In genomic region chr16:76355267-76355666, GRCm38 (mm10) we compare ENCODE assay signal across 20 mouse cellular contexts. TPM values are rescaled to one million over a fixed set of nuclear protein-coding genes. Genes with fewer than 3 reads are reported as not detected.
DNase-seq lines count a peak whose midpoint lies in the region; ATAC-seq lines count a peak whose summit lies in the region.
"Had no signal": no experiment of that assay in that cellular context is flagged by ENCODE, and none has a peak within 500 bp of the region (broad histone marks: within the 10 kb centered on the region; RNA-seq: fewer than 3 reads in every experiment).

No protein-coding gene starts in this region.

- H3K36me3 ChIP-seq in liver, embryonic 16.5 days (ENCODE audit: control insufficient read depth, insufficient read depth): peaks cover 8% of the 10 kb centered on the region; the same call in 1 of the 2 replicates
- no peaks in the 10 kb centered on the region for H3K36me3 ChIP-seq in midbrain, embryonic 15.5 days (replicated peaks)
- H3K36me3 ChIP-seq: midbrain, embryonic 12.5 days had no signal

- no peak overlapping the region; the same call in 1 of the 2 replicates for H3K4me3 ChIP-seq in liver, embryonic 16.5 days (ENCODE audit: low read depth, low read length)
- H3K4me3 ChIP-seq in midbrain, embryonic 15.5 days: no peak overlapping the region
- H3K4me3 ChIP-seq: forebrain, embryonic 13.5 days; heart, embryonic 10.5 days; midbrain, embryonic 12.5 days had no signal

- H3K27ac ChIP-seq in liver, embryonic 16.5 days (ENCODE audit: low read length): no peak overlapping the region
- H3K27ac ChIP-seq in midbrain, embryonic 15.5 days: no peak overlapping the region
- H3K27ac ChIP-seq: forebrain, embryonic 13.5 days; heart, embryonic 10.5 days; midbrain, embryonic 12.5 days had no signal

- 68% methylated on average over 5 of the region's 5 CpGs for WGBS in liver, embryonic 16.5 days (ENCODE audit: insufficient replicate concordance)
- WGBS in midbrain, embryonic 15.5 days: 88% methylated on average over 5 of the region's 5 CpGs

- H3K9me3 ChIP-seq in liver, embryonic 16.5 days (replicated peaks; ENCODE audit: control insufficient read depth, low read length): no peaks in the 10 kb centered on the region
- no peaks in the 10 kb centered on the region for H3K9me3 ChIP-seq in midbrain, embryonic 15.5 days
- H3K9me3 ChIP-seq: forebrain, embryonic 13.5 days; heart, embryonic 10.5 days; midbrain, embryonic 12.5 days had no signal

- H3K9ac ChIP-seq in liver, embryonic 16.5 days (ENCODE audit: low read depth, low read length): no peak overlapping the region
- H3K9ac ChIP-seq in midbrain, embryonic 15.5 days: no peak overlapping the region
- H3K9ac ChIP-seq: forebrain, embryonic 13.5 days; midbrain, embryonic 12.5 days had no signal

- peak overlapping the region; percentile 39 for H3K4me2 ChIP-seq in liver, embryonic 16.5 days (ENCODE audit: low read depth, low read length)
- no peak overlapping the region for H3K4me2 ChIP-seq in midbrain, embryonic 15.5 days
- H3K4me2 ChIP-seq: forebrain, embryonic 13.5 days; midbrain, embryonic 12.5 days had no signal

- peak; percentile 7 for DNase-seq in heart, adult 11 months
- DNase-seq in heart, adult 9 months (ENCODE audit: low spot score in 2 of 2): no peak
- DNase-seq in CD4-positive helper T cell, adult 2 months (ENCODE audit: low read depth, low spot score): peak; percentile 73
- no peak for DNase-seq in thymus, postnatal 0 days (ENCODE audit: low spot score)
- DNase-seq in frontal cortex, adult 2 months (ENCODE audit: extremely low spot score in 1 of 2, low spot score in 1 of 2): no peak
- DNase-seq: adrenal gland, postnatal 14 days; cerebellum, adult 2 months; cerebellum, postnatal 25 days; gastrocnemius, postnatal 10 days; kidney, adult 9 months; kidney, postnatal 14 days; layer of hippocampus, postnatal 36 days; lung, adult 18-20 months; spleen, adult 18-20 months had no signal

- ATAC-seq in hematopoietic stem cell, adult 5-6 weeks (replicated peaks in 1 of 2; ENCODE audit: insufficient read depth in 1 of 2, low FRiP score in 2 of 2, low TSS enrichment in 1 of 2, low read depth in 1 of 2, poor library complexity in 2 of 2, severe bottlenecking in 2 of 2): peak; percentile 44 to 60; a peak in 2 of 4 replicates
- no peak for ATAC-seq in liver, embryonic 16.5 days (ENCODE audit: low read depth)
- no peak for ATAC-seq in midbrain, embryonic 15.5 days (replicated peaks)
- ATAC-seq: forebrain, embryonic 13.5 days had no signal

- no peaks in the 10 kb centered on the region for H3K27me3 ChIP-seq in liver, embryonic 16.5 days (ENCODE audit: control insufficient read depth, insufficient read depth, low read depth, low read length)
- no peaks in the 10 kb centered on the region for H3K27me3 ChIP-seq in midbrain, embryonic 15.5 days (replicated peaks)
- H3K27me3 ChIP-seq: forebrain, embryonic 13.5 days; midbrain, embryonic 12.5 days had no signal

- H3K4me1 ChIP-seq in liver, embryonic 16.5 days (ENCODE audit: control insufficient read depth, low read depth, low read length): peaks cover 24% of the 10 kb centered on the region
- peaks cover 4% of the 10 kb centered on the region; the same call in 1 of the 2 replicates for H3K4me1 ChIP-seq in midbrain, embryonic 15.5 days

RNA-seq across cellular contexts. Expression of gene Nrip1, which starts 18.4 kb away (rescaled TPM):
- 58.3 and 66.5 TPM in 2 replicates for total RNA-seq in hematopoietic stem cell, adult 5-6 weeks (2017)
- 17.4 TPM in 2 replicates for polyA plus RNA-seq in liver, embryonic 16.5 days (2015; fragmentation: Nextera tagmentation; extraction: Ambion mirVana)
- polyA plus RNA-seq in thymus, postnatal 0 days (2015; fragmentation: Nextera tagmentation; extraction: Ambion mirVana): 62.4 and 78.6 TPM in 2 replicates
- 8.1 and 10.1 TPM in 2 replicates for polyA plus RNA-seq in frontal cortex, adult 2 months (2012; rRNA removed)
- polyA plus RNA-seq in midbrain, embryonic 15.5 days (2015; fragmentation: Nextera tagmentation; extraction: Ambion mirVana): 34.8 and 38.3 TPM in 2 replicates

Comparison
In these comparisons a context has a peak if more than half of its experiments do, and no peak if none do; other contexts are left out.
1. DNase-seq: peak in heart, adult 11 months (single experiment) and CD4-positive helper T cell, adult 2 months (single experiment); none in heart, adult 9 months (0 of 2), thymus, postnatal 0 days (single experiment) and frontal cortex, adult 2 months (0 of 2).
2. ATAC-seq: peak in hematopoietic stem cell, adult 5-6 weeks (2 of 2); none in liver, embryonic 16.5 days (single experiment) and midbrain, embryonic 15.5 days (single experiment).